Mouse (Mus musculus) ES-Bruce4 (cell line): ENCODE data around the gene Gm15293. TPM values are rescaled to one million over a fixed set of nuclear protein-coding genes. Genes with fewer than 3 reads are reported as not detected.
"Not testable (repeated sequence)": the region's sequence is repeated elsewhere in the genome, so short reads cannot be mapped to it uniquely, and the experiment has no call there.

Experiments used
- H3K27ac ChIP-seq: 2 replicates; pipeline ENCODE4 v1.5.1; 2012; ENCODE audit warnings: low read length, inconsistent platforms; ENCODE audit not compliant: insufficient read depth
- H3K27me3 ChIP-seq: 2 replicates; pipeline ENCODE4 v1.6.1; 2012; ENCODE audit warnings: mild to moderate bottlenecking, low read length, inconsistent platforms; ENCODE audit not compliant: control insufficient read depth, poor library complexity, insufficient read depth, severe bottlenecking
- H3K36me3 ChIP-seq: 2 replicates; pipeline ENCODE4 v1.6.1; 2012; ENCODE audit warnings: inconsistent platforms, mild to moderate bottlenecking, low read length, moderate library complexity; ENCODE audit not compliant: control insufficient read depth, poor library complexity, insufficient read depth, severe bottlenecking
- H3K4me1 ChIP-seq: one replicate; pipeline ENCODE4 v1.8.1; 2011; ENCODE audit warnings: low read length; ENCODE audit not compliant: control insufficient read depth, insufficient read depth
- H3K4me3 ChIP-seq: 2 replicates; pipeline ENCODE4 v1.5.1; 2011; ENCODE audit warnings: low read depth, mild to moderate bottlenecking, low read length
- H3K9ac ChIP-seq: 2 replicates; pipeline ENCODE4 v1.6.1; 2012; ENCODE audit warnings: low read depth, mild to moderate bottlenecking, inconsistent platforms; ENCODE audit not compliant: poor library complexity, severe bottlenecking
- H3K9me3 ChIP-seq: replicated peaks from 2 replicates; pipeline ENCODE4 v1.6.1; 2012; ENCODE audit warnings: mild to moderate bottlenecking, low read length, inconsistent platforms; ENCODE audit not compliant: control insufficient read depth, poor library complexity, insufficient read depth, severe bottlenecking
- polyA plus RNA-seq: library from polyadenylated mRNA; stranded (reverse); fragments of >200 nt; gene quantifications from 2 replicates; pipeline ENCODE4 v1.2.4, GENCODE M21; 2011; ENCODE audit warnings: low read depth; ENCODE audit not compliant: missing spikeins, insufficient read depth, insufficient read length

Gene Gm15293
- polyA plus RNA-seq, result not detected in 2 replicates

GRCm38 (mm10) chr8:21201261-21201660, at the start of gene Gm15293:
Gene Gm15293, plus strand, starts transcription at chr8:21201561.
- not testable (repeated sequence) for H3K36me3 ChIP-seq, H3K9ac ChIP-seq, H3K27me3 ChIP-seq, H3K27ac ChIP-seq, H3K4me1 ChIP-seq, H3K9me3 ChIP-seq, H3K4me3 ChIP-seq

- not testable (repeated sequence) for H3K27ac ChIP-seq, H3K9ac ChIP-seq, H3K27me3 ChIP-seq, H3K4me1 ChIP-seq, H3K4me3 ChIP-seq, H3K36me3 ChIP-seq, H3K9me3 ChIP-seq
Measured at GRCm38 (mm10) chr8:21161977-21162376, 39.4 kb upstream of the Gm15293 start, which contains the start of gene Defa22. Gene Defa22, plus strand, starts transcription at chr8:21162277.

GRCm38 (mm10) chr8:21191314-21191713, 10.0 kb upstream of the Gm15293 start, which contains the start of gene Defa31:
Gene Defa31, plus strand, starts transcription at chr8:21191614.
- H3K4me3 ChIP-seq, H3K36me3 ChIP-seq, H3K27ac ChIP-seq, H3K9ac ChIP-seq, H3K27me3 ChIP-seq, H3K4me1 ChIP-seq, H3K9me3 ChIP-seq: not testable (repeated sequence)

Other genes with a start within 250 kb of the Gm15293 start
- not detected in 2 replicates for gene Defa21, start 176.0 kb upstream of the Gm15293 start, polyA plus RNA-seq
- gene Defa23, start 146.5 kb upstream of the Gm15293 start, polyA plus RNA-seq, result not detected in 2 replicates
- not detected in 2 replicates for gene Defa35, start 136.5 kb upstream of the Gm15293 start, polyA plus RNA-seq
- gene Defa25, start 117.1 kb upstream of the Gm15293 start, polyA plus RNA-seq, result not detected in 2 replicates
- gene Gm14851, start 105.5 kb upstream of the Gm15293 start, polyA plus RNA-seq, result not detected in 2 replicates
- not detected in 2 replicates for gene Defa30, start 66.9 kb upstream of the Gm15293 start, polyA plus RNA-seq
- not detected in 2 replicates for gene Defa22, start 39.3 kb upstream of the Gm15293 start, polyA plus RNA-seq
- gene Defa31, start 9.9 kb upstream of the Gm15293 start, polyA plus RNA-seq, result not detected in 2 replicates
- not detected in 2 replicates for gene Gm15292, start 48.2 kb downstream of the Gm15293 start, polyA plus RNA-seq
- gene Defa27, start 114.0 kb downstream of the Gm15293 start, polyA plus RNA-seq, result not detected in 2 replicates
- not detected in 2 replicates for gene Defa29, start 125.5 kb downstream of the Gm15293 start, polyA plus RNA-seq
- not detected in 2 replicates for gene Defa2, start 177.0 kb downstream of the Gm15293 start, polyA plus RNA-seq
- not detected in 2 replicates for gene Defa33, start 190.2 kb downstream of the Gm15293 start, polyA plus RNA-seq
- not detected in 2 replicates for gene Defa36, start 225.8 kb downstream of the Gm15293 start, polyA plus RNA-seq